Mouse (Mus musculus): ENCODE measurements around the gene Scap. TPM values are rescaled to one million over a fixed set of nuclear protein-coding genes. Genes with fewer than 3 reads are reported as not detected.

Scap gene
- total and polyA plus RNA-seq, 2 experiments from 2014 or later, result 14.6 to 34.0 TPM

DNA sequence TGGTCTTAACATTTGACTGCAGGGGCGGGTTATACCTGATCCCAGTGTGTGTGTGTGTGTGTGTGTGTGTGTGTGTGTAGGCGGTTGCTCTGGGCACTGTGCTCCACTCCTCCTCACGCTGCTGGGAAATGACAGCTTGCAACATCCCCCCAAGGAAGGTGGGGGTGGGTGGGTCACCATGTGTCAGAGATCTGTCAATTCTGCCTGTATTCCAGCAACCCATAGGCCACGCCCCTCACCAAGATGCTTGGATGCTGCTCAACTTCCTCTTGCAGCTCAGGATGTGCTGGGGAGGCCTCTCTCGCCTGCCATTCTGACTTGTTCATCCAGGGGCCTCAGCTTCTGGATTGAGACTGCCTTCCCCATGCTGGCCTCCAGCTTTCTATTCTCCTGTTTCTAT is 18.4 kb upstream of the Scap start:
- Histone ChIP-seq H3K36me3 (replicated peaks; ENCODE audit: control insufficient read depth, insufficient read depth, low read length) (peaks cover 38% of the 10 kb centered on the region), H3K9ac (replicated peaks; ENCODE audit: low read depth, low read length) (no peak overlapping the region), H3K4me3 (ENCODE audit: low read depth, low read length) (no peak overlapping the region), H3K4me2 (ENCODE audit: low read depth, low read length) (no peak overlapping the region), H3K27me3 (ENCODE audit: control insufficient read depth, insufficient read depth, low read length) (no peaks in the 10 kb centered on the region), H3K4me1 (ENCODE audit: control insufficient read depth, insufficient read depth) (no peaks in the 10 kb centered on the region), H3K27ac (ENCODE audit: low read depth) (no peak overlapping the region), H3K9me3 (replicated peaks; ENCODE audit: control insufficient read depth, low read length) (no peaks in the 10 kb centered on the region)
- no peak for ATAC-seq (ENCODE audit: insufficient read depth, low read depth)
- TF ChIP-seq EP300 (IDR thresholded peaks at IDR 0.05; ENCODE audit: low read depth), result no peak
- TF ChIP-seq CTCF (IDR thresholded peaks at IDR 0.05; ENCODE audit: low read depth), result no peak
- WGBS, result 66% methylated on average over 5 of the region's 5 CpGs
- no peak for DNase-seq (ENCODE audit: low spot score)

DNA sequence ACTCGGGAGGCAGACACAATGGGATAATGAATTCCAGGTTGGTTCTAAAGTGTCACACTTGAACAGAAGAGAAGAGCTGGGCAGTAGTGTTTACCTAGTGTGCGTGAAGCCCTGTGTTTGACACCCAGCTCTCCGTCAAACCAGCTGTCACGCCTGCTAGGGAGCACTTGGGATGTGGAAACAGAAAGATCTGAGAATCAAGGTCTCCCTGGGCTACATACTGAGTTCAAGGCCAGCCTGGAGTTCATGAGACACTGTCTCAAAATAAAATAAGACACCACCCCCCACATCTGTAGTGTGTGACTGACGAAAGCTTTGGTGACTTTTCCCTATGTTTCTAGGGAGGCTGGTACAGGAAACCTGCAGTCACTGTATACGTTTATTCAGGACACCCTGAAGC is 17.7 kb upstream of the Scap start:
- Histone ChIP-seq H3K4me1 (ENCODE audit: control insufficient read depth, insufficient read depth) (no peaks in the 10 kb centered on the region), H3K27me3 (ENCODE audit: control insufficient read depth, insufficient read depth, low read length) (no peaks in the 10 kb centered on the region), H3K4me2 (ENCODE audit: low read depth, low read length) (no peak overlapping the region), H3K27ac (ENCODE audit: low read depth) (no peak overlapping the region), H3K36me3 (replicated peaks; ENCODE audit: control insufficient read depth, insufficient read depth, low read length) (peaks cover 33% of the 10 kb centered on the region), H3K4me3 (ENCODE audit: low read depth, low read length) (no peak overlapping the region), H3K9me3 (replicated peaks; ENCODE audit: control insufficient read depth, low read length) (no peaks in the 10 kb centered on the region), H3K9ac (replicated peaks; ENCODE audit: low read depth, low read length) (no peak overlapping the region)
- TF ChIP-seq CTCF (IDR thresholded peaks at IDR 0.05; ENCODE audit: low read depth), result no peak
- no peak for ATAC-seq (ENCODE audit: insufficient read depth, low read depth)
- DNase-seq (ENCODE audit: low spot score), result no peak
- 85% methylated on average over 6 of the region's 6 CpGs for WGBS

DNA sequence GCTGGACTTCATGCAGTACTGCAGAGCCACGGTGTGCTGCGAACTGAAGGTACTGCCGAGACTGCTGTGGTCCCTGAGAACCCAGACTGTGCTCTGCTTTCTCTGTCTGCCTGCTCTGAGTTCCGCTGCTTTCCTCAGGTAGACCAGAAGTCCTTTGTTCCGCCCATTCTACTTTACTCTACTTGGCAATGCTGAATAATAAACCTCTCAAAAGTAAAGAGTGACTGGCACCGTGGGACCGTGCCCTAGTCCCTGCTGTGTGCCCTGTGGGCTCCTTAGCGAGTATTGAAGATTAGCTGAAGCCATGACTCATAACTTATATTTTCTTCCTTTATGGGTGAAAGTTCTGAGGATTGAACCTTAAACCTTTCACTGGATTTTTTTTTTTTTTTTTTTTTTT is 17.2 kb upstream of the Scap start:
- no peak for TF ChIP-seq EP300 (IDR thresholded peaks at IDR 0.05; ENCODE audit: low read depth)
- TF ChIP-seq CTCF (IDR thresholded peaks at IDR 0.05; ENCODE audit: low read depth), result no peak
- Histone ChIP-seq H3K4me2 (ENCODE audit: low read depth, low read length) (no peak overlapping the region), H3K36me3 (replicated peaks; ENCODE audit: control insufficient read depth, insufficient read depth, low read length) (peaks cover 29% of the 10 kb centered on the region), H3K4me1 (ENCODE audit: control insufficient read depth, insufficient read depth) (no peaks in the 10 kb centered on the region), H3K9me3 (replicated peaks; ENCODE audit: control insufficient read depth, low read length) (no peaks in the 10 kb centered on the region), H3K27me3 (ENCODE audit: control insufficient read depth, insufficient read depth, low read length) (no peaks in the 10 kb centered on the region), H3K27ac (ENCODE audit: low read depth) (no peak overlapping the region), H3K9ac (replicated peaks; ENCODE audit: low read depth, low read length) (no peak overlapping the region), H3K4me3 (ENCODE audit: low read depth, low read length) (no peak overlapping the region)
- DNase-seq (ENCODE audit: low spot score) (no peak), ATAC-seq (ENCODE audit: insufficient read depth, low read depth) (no peak)
- 92% methylated on average over 8 of the region's 8 CpGs for WGBS

DNA sequence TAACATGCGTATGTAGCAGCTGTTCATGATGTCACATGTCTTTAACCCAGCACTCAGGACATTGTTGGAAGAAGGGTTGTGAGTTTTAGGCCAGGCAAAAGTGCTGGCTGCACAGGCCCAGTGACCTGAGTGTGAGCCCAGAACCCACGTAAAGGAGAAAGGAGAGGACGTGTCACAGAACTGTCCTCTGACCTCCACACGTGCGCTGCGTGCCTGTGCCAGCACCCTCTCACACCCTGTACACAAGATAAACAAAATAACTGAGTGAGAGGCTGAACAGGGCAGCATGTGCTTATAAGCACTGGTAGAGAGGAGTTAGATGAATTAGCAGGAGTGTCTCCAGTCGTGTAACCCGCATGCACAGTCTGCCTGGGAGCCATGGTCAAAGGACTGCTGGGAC is 16.6 kb upstream of the Scap start:
- no peak; the same call in 1 of the 2 replicates for ATAC-seq (ENCODE audit: insufficient read depth, low read depth)
- Histone ChIP-seq H3K36me3 (replicated peaks; ENCODE audit: control insufficient read depth, insufficient read depth, low read length) (peaks cover 25% of the 10 kb centered on the region), H3K4me1 (ENCODE audit: control insufficient read depth, insufficient read depth) (no peaks in the 10 kb centered on the region), H3K9me3 (replicated peaks; ENCODE audit: control insufficient read depth, low read length) (no peaks in the 10 kb centered on the region), H3K27ac (ENCODE audit: low read depth) (no peak overlapping the region), H3K27me3 (ENCODE audit: control insufficient read depth, insufficient read depth, low read length) (no peaks in the 10 kb centered on the region), H3K4me3 (ENCODE audit: low read depth, low read length) (no peak overlapping the region), H3K4me2 (ENCODE audit: low read depth, low read length) (no peak overlapping the region), H3K9ac (replicated peaks; ENCODE audit: low read depth, low read length) (no peak overlapping the region)
- no peak for TF ChIP-seq CTCF (IDR thresholded peaks at IDR 0.05; ENCODE audit: low read depth)
- TF ChIP-seq EP300 (IDR thresholded peaks at IDR 0.05; ENCODE audit: low read depth), result no peak
- WGBS, result 88% methylated on average over 8 of the region's 8 CpGs
- no peak for DNase-seq (ENCODE audit: low spot score)

DNA sequence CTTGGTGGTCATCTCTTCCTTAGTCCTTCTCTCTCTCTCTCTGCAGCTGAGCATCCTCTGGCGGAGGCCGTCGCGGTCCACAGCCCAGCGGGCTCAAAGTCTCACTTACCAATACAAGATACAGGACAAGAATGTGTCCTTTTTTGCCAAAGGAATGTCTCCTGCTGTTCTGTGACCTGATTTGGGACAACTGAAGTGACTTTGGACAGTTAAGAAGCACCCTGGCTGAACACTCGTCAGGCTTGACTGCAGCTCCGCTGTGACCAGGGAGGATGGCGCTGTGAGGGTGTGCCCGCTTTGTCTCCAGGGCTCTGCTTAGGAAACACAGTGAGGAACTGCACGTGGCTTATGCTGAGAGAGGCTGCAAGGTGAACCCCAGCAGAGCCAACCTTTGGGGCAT is 12.3 kb upstream of the Scap start:
- no peak for DNase-seq (ENCODE audit: low spot score)
- TF ChIP-seq EP300 (IDR thresholded peaks at IDR 0.05; ENCODE audit: low read depth), result no peak
- TF ChIP-seq CTCF (IDR thresholded peaks at IDR 0.05; ENCODE audit: low read depth), result no peak

DNA sequence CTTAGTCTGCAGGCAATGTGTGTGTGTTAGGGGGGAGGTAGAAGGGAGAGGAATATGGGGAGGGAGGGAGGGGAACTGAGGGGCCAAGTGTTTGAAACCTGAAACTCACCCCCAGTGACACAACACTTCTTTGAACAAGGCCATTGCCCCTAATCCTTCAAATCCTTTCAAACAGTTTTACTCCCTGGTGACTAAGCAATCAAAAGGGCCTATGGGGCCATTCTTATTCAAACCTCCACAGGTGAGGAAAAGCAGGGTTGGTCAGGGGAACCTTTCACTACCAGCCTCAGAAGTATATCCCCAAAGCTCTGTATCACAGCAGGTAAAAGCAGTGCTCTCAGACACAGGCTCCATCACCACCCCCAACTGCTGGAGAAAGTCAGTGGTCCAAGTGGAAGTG is 10.1 kb upstream of the Scap start:
- no peak overlapping the region for H3K4me2 ChIP-seq (ENCODE audit: low read depth, low read length)
- no peaks in the 10 kb centered on the region for H3K36me3 ChIP-seq (replicated peaks; ENCODE audit: control insufficient read depth, insufficient read depth, low read length)
- H3K4me1 ChIP-seq (ENCODE audit: control insufficient read depth, insufficient read depth), result no peaks in the 10 kb centered on the region
- ATAC-seq (ENCODE audit: insufficient read depth, low read depth) (no peak), DNase-seq (ENCODE audit: low spot score) (no peak)
- no peaks in the 10 kb centered on the region for H3K9me3 ChIP-seq (replicated peaks; ENCODE audit: control insufficient read depth, low read length)
- TF ChIP-seq CTCF (IDR thresholded peaks at IDR 0.05; ENCODE audit: low read depth) (no peak), EP300 (IDR thresholded peaks at IDR 0.05; ENCODE audit: low read depth) (no peak)
- no peak overlapping the region for H3K27ac ChIP-seq (ENCODE audit: low read depth)
- no peak overlapping the region for H3K4me3 ChIP-seq (ENCODE audit: low read depth, low read length)
- no peak overlapping the region for H3K9ac ChIP-seq (replicated peaks; ENCODE audit: low read depth, low read length)
- H3K27me3 ChIP-seq (ENCODE audit: control insufficient read depth, insufficient read depth, low read length), result no peaks in the 10 kb centered on the region

More for the DNA sequence above, 12.3 kb upstream of the Scap start:
- Histone ChIP-seq H3K4me1 (ENCODE audit: control insufficient read depth, insufficient read depth) (no peaks in the 10 kb centered on the region), H3K9ac (replicated peaks; ENCODE audit: low read depth, low read length) (no peak overlapping the region), H3K4me2 (ENCODE audit: low read depth, low read length) (no peak overlapping the region), H3K27ac (ENCODE audit: low read depth) (no peak overlapping the region), H3K4me3 (ENCODE audit: low read depth, low read length) (no peak overlapping the region), H3K36me3 (replicated peaks; ENCODE audit: control insufficient read depth, insufficient read depth, low read length) (peaks cover 3% of the 10 kb centered on the region; the same call in 1 of the 2 replicates), H3K27me3 (ENCODE audit: control insufficient read depth, insufficient read depth, low read length) (no peaks in the 10 kb centered on the region), H3K9me3 (replicated peaks; ENCODE audit: control insufficient read depth, low read length) (no peaks in the 10 kb centered on the region)
- 91% methylated on average over 10 of the region's 10 CpGs for WGBS
- ATAC-seq (ENCODE audit: insufficient read depth, low read depth), result no peak

Measured in heart, postnatal 0 days (tissue).